Mouse (Mus musculus) kidney, embryonic 15.5 days (tissue): ENCODE measurements around the gene 4931406C07Rik. TPM values are rescaled to one million over a fixed set of nuclear protein-coding genes. Genes with fewer than 3 reads are reported as not detected.
"Not testable (repeated sequence)": the region's sequence is repeated elsewhere in the genome, so short reads cannot be mapped to it uniquely, and the experiment has no call there.

Source experiments
- ATAC-seq: fragments of 200-750 bp; cut with Nextera tagmentation; replicated peaks from 2 replicates; pipeline ENCODE4 v1.8.0; 2017; ENCODE audit warnings: moderate TSS enrichment; ENCODE audit not compliant: low FRiP score
- H3K27ac ChIP-seq: fragments of 300-500 bp; sonication (generic); 2 replicates; pipeline ENCODE4 v1.5.1; 2015; ENCODE audit warnings: mild to moderate bottlenecking, inconsistent platforms
- H3K27me3 ChIP-seq: fragments of 300-500 bp; sonication (generic); 2 replicates; pipeline ENCODE4 v1.6.1; 2015; ENCODE audit warnings: inconsistent platforms
- H3K36me3 ChIP-seq: fragments of 300-500 bp; sonication (generic); 2 replicates; pipeline ENCODE4 v1.6.1; 2015; ENCODE audit warnings: inconsistent platforms
- H3K4me1 ChIP-seq: fragments of 300-500 bp; sonication (generic); 2 replicates; pipeline ENCODE4 v1.6.1; 2015; ENCODE audit warnings: inconsistent platforms
- H3K4me2 ChIP-seq: fragments of 300-500 bp; sonication (generic); 2 replicates; pipeline ENCODE4 v1.6.1; 2015; ENCODE audit warnings: moderate library complexity, mild to moderate bottlenecking, inconsistent platforms
- H3K4me3 ChIP-seq: fragments of 300-500 bp; sonication (generic); replicated peaks from 2 replicates; pipeline ENCODE4 v1.5.1; 2015; ENCODE audit warnings: mild to moderate bottlenecking, inconsistent platforms
- H3K9ac ChIP-seq: fragments of 300-500 bp; sonication (generic); 2 replicates; pipeline ENCODE4 v1.6.1; 2015; ENCODE audit warnings: mild to moderate bottlenecking, inconsistent platforms
- H3K9me3 ChIP-seq: fragments of 300-500 bp; sonication (generic); replicated peaks from 2 replicates; pipeline ENCODE4 v1.6.1; 2016; ENCODE audit warnings: inconsistent platforms
- WGBS: fragments of 180-500 bp; shearing (Covaris S2); methylation state at CpG from one replicate; pipeline ENCODE4 v1.1.7; 2015; ENCODE audit warnings: mixed read lengths; 5-methylcytosine and 5-hydroxymethylcytosine counted together
- polyA plus RNA-seq: library from polyadenylated mRNA; unstranded; fragments of >200 nt; fragmentation: Nextera tagmentation; extraction: Ambion mirVana; gene quantifications from 2 replicates; pipeline ENCODE4 v1.2.1, GENCODE M21; 2015

Gene 4931406C07Rik
- polyA plus RNA-seq, 1 experiment from 2014 or later: 18.2 TPM

DNA sequence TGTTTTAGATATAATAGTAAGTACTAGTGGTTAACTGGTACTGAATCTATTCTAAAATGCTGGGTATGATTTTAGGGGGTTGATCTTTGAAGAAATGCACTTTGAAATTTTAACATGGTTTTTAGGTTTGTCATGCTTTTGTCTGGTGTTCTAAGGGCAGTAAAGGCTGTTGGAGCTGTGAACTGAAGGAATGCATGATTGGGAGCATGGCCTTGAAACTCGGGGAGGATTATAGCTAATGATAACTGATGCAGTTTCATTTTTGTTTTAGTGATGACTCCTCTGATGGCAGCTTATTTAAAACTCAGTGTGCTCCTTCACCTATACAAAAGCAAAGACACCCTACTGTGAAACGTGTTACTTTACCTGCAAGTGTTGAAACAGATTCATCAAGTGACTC, 2.0 kb upstream of the 4931406C07Rik start:
- no peaks in the 10 kb centered on the region for H3K9me3 ChIP-seq
- H3K9ac ChIP-seq: no peak overlapping the region
- H3K27ac ChIP-seq: no peak overlapping the region
- no peaks in the 10 kb centered on the region for H3K27me3 ChIP-seq
- peaks cover 30% of the 10 kb centered on the region for H3K4me1 ChIP-seq
- H3K4me3 ChIP-seq: peak overlapping the region; percentile 23; the same call in 1 of the 2 replicates
- peak overlapping the region; percentile 63 for H3K4me2 ChIP-seq
- H3K36me3 ChIP-seq: peaks cover 49% of the 10 kb centered on the region
- no peak for ATAC-seq
- 53% methylated on average over 2 of the region's 2 CpGs for WGBS

DNA sequence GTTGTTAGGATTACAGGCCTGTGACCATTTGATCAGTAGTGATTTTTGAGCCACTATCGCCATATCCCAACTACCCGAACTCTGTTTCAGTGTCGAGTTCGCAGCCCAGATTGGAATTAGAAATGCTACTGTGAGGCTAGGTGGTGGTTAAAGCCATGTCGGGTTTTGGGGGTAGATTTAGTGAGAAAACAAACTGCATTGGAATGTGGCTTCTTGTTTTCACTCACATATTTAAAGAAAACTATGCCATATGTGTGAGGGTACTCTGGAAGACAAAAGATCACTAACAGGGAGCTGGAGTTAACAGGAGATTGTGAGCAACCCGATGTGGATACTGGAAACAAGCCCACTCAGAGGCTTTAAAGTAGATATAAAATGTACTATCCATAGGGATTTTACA, 1.0 kb upstream of the 4931406C07Rik start:
- Histone ChIP-seq H3K4me1 (peaks cover 34% of the 10 kb centered on the region), H3K36me3 (peaks cover 40% of the 10 kb centered on the region), H3K9ac (peak overlapping the region; percentile 99), H3K27me3 (no peaks in the 10 kb centered on the region), H3K9me3 (no peaks in the 10 kb centered on the region), H3K4me3 (peak overlapping the region; percentile 97), H3K27ac (0 out of 2 replicates have a peak overlapping the region, but pooled peaks have one; percentile 19), H3K4me2 (peak overlapping the region; percentile 63)
- 6% methylated on average over 6 of the region's 6 CpGs for WGBS
- ATAC-seq: no peak

DNA sequence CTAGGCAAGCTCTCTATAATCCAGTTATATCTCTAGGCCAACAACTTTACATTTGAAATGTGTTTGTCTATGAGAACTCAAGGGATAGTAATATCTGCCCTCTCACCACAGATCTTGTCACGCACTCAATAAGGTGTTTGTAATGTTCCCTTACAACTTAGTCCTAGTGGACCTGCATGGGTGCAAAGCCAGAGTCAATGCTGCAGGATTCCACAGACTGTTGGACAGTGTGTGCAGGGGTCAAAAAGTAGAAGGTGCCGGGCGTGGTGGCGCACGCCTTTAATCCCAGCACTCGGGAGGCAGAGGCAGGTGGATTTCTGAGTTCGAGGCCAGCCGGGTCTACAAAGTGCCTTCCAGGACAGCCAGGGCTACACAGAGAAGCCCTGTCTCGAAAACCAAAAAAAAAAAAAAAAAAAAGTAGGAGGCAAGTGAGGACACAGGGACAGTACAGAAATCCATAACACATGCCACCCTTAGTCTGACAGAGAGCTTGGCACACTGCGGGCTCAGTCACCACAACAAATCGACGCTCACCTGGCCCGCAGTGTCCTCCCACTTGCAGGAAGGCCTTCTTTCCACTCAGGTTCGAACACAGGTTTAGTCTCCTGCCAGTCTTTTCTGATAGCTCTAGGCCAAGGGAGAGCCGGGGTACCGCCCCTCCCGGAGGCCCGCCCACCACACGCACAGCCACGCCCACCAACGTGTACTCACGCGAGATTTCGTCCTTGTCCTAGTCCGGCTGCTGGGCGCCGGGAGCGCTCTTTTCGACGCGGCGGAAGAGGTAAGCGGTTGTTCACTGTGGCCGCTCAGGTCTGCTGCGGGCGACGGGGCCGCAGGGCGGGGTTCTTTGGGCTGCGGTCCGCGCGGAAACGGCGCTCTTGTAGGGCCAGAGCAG, 498 bp downstream of the 4931406C07Rik start, which contains the start of gene Taf1d:
Gene Taf1d (plus strand): TSS at position 712 of the 895 bp plus-strand sequence.
- peaks cover 42% of the 10 kb centered on the region for H3K4me1 ChIP-seq
- no peaks in the 10 kb centered on the region for H3K27me3 ChIP-seq
- H3K4me3 ChIP-seq: peak within 1 kb of the TSS; percentile 97
- no peaks in the 10 kb centered on the region for H3K9me3 ChIP-seq
- H3K9ac ChIP-seq: peak within 1 kb of the TSS; percentile 99
- peaks cover 27% of the 10 kb centered on the region for H3K36me3 ChIP-seq
- WGBS: 12% methylated on average over 44 of the region's 45 CpGs
- peak; percentile 96 for ATAC-seq
- H3K27ac ChIP-seq: peak within 1 kb of the TSS; percentile 95
- H3K4me2 ChIP-seq: peak within 1 kb of the TSS; percentile 63

DNA sequence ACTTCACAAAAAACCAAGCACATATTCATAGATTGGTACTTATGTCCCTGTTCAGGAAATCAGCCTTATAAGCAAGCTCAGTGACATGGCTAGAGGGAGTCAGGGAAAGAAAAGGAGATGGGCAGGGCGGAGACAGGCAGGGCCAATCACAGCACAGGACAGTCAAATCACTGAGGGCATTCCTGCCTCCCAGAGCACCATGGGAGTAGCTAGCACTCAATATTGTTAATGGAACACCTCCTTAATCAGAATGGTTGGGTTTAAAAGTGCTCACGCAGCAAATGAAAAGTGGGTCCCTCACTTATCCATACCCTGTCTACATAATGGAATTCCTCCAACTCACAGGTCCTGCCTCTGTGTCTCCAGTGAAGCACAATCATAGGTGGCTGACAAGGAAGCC, 3.4 kb downstream of the 4931406C07Rik start:
- Histone ChIP-seq H3K4me3 (no peak overlapping the region), H3K36me3 (no peaks in the 10 kb centered on the region), H3K27me3 (no peaks in the 10 kb centered on the region), H3K4me2 (no peak overlapping the region), H3K4me1 (peaks cover 26% of the 10 kb centered on the region), H3K9ac (no peak overlapping the region), H3K27ac (no peak overlapping the region), H3K9me3 (no peaks in the 10 kb centered on the region)
- 72% methylated on average over 2 of the region's 2 CpGs for WGBS
- no peak for ATAC-seq

DNA sequence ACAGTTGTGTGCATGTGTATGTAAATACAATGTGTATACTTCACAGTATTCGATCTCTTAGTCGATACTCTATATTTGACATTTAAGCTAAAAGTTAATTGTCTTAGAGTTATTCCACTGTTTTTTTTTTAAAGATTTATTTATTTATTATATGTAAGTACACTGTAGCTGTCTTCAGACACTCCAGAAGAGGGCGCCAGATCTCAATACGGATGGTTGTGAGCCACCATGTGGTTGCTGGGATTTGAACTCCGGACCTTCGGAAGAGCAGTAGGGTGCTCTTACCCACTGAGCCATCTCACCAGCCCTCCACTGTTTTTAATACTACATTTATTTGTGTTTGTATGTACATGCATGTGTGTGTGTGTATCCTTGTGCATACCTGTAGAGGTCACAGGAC, 4.2 kb downstream of the 4931406C07Rik start:
- Histone ChIP-seq H3K27ac (peak overlapping the region; percentile 78; the same call in 1 of the 2 replicates), H3K4me1 (peaks cover 17% of the 10 kb centered on the region)
- 78% methylated on average over 6 of the region's 6 CpGs for whole genome bisulfite sequencing

DNA sequence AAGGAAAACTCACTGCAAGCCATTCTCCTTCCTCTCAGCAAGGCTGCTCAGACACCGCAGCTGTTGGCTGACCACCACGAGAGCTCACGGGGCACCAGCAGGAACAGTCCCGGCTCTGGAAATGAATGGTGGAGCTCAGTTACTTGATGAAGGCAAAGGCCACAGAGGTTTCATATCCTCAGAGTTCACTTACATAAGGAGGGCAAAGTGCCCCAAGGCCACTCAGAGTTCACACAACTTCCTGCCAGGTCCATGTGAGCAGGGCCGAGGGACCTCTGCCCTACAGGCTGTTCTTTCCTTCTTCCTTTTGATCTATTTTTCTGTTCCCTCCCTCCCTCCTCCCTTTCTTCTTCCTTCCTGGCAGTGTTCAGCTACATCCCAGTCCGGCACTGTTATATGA, 4.8 kb downstream of the 4931406C07Rik start:
- no peak overlapping the region for H3K9ac ChIP-seq
- H3K4me3 ChIP-seq: no peak overlapping the region
- H3K27me3 ChIP-seq: no peaks in the 10 kb centered on the region
- peak overlapping the region; percentile 78 for H3K27ac ChIP-seq
- 5% methylated on average over 6 of the region's 6 CpGs for WGBS
- peak overlapping the region; percentile 27 for H3K4me2 ChIP-seq
- peak; percentile 27; the same call in 1 of the 2 replicates for ATAC-seq
- H3K36me3 ChIP-seq: no peaks in the 10 kb centered on the region
- H3K9me3 ChIP-seq: no peaks in the 10 kb centered on the region
- H3K4me1 ChIP-seq: peaks cover 16% of the 10 kb centered on the region

More for the DNA sequence above, 4.2 kb downstream of the 4931406C07Rik start:
- H3K4me2 ChIP-seq, H3K36me3 ChIP-seq, H3K4me3 ChIP-seq, ATAC-seq, H3K9ac ChIP-seq, H3K9me3 ChIP-seq, H3K27me3 ChIP-seq: not testable (repeated sequence)

DNA sequence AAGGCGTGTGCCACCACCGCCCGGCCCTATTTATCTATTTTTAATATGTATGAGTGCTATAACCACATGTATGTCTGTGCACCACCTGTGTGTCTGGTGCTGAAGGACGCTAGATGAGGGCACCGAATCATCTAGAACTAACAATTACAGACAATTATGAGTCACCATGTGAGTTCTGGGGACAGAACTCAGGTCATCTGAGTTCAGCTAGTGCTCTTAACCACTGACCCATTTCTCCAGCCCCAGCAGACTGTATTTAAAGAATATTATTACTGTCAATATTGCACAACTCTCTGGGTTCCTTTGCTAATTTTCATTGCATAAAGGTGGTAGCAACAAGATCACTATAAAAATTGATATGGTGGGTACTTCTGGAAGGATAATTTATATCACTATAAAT, 6.2 kb downstream of the 4931406C07Rik start:
- Histone ChIP-seq H3K27ac (no peak overlapping the region), H3K9me3 (no peaks in the 10 kb centered on the region), H3K4me1 (peaks cover 11% of the 10 kb centered on the region), H3K4me3 (no peak overlapping the region), H3K4me2 (no peak overlapping the region), H3K36me3 (no peaks in the 10 kb centered on the region), H3K9ac (no peak overlapping the region), H3K27me3 (no peaks in the 10 kb centered on the region)
- WGBS: 92% methylated on average over 5 of the region's 5 CpGs
- no peak for ATAC-seq

DNA sequence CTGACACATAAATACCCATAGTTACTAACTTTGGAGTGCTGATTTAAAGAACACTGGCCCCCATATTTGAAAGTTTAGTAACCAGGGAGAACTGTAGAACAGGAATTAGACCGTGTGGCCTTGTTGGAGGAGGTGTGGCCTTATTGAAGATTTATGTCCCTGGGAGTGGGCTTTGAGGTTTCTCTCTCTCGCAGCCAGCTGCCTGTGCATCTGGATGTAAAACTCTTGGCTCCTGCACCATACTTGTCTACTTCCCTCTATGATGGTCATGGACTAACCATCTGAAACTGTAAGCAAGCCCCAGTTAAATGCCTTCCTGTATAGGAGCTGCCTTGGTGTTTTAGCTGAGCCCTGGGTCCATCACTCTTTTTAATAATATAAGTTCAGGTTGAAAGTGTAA, 7.8 kb downstream of the 4931406C07Rik start:
- no peak overlapping the region for H3K27ac ChIP-seq
- no peaks in the 10 kb centered on the region for H3K27me3 ChIP-seq
- ATAC-seq: no peak
- H3K4me1 ChIP-seq: peaks cover 11% of the 10 kb centered on the region
- 0 out of 2 replicates have a peak, but pooled peaks cover 4% of the 10 kb centered on the region for H3K36me3 ChIP-seq
- no peak overlapping the region for H3K4me2 ChIP-seq
- no peak overlapping the region for H3K4me3 ChIP-seq
- 7% methylated on average over 2 of the region's 2 CpGs for WGBS
- H3K9ac ChIP-seq: no peak overlapping the region
- H3K9me3 ChIP-seq: no peaks in the 10 kb centered on the region

DNA sequence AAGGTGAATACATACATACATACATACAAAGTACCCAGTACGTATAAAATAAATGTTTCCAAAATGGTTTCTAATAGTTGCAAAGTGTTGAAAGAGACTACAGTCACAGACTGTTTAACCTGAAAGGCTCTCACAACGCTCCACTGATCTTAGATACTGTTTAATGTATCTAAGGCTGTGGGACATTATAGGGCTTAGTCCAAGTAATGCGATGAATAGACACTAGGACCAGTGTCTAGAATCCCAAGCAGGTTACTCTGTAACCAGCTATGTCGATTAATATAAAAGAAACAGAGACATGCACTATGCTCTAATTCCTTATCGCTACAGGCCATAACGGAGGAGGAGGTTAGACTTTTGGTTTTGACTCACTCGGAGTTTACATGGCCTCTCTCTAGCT, 9.1 kb downstream of the 4931406C07Rik start:
- Histone ChIP-seq H3K4me3 (no peak overlapping the region), H3K4me2 (no peak overlapping the region), H3K27ac (peak overlapping the region; percentile 45), H3K36me3 (peaks cover 9% of the 10 kb centered on the region), H3K4me1 (peaks cover 8% of the 10 kb centered on the region), H3K9ac (no peak overlapping the region), H3K27me3 (no peaks in the 10 kb centered on the region), H3K9me3 (no peaks in the 10 kb centered on the region)
- peak; percentile 79 for ATAC-seq
- WGBS: 68% methylated on average over 7 of the region's 7 CpGs

DNA sequence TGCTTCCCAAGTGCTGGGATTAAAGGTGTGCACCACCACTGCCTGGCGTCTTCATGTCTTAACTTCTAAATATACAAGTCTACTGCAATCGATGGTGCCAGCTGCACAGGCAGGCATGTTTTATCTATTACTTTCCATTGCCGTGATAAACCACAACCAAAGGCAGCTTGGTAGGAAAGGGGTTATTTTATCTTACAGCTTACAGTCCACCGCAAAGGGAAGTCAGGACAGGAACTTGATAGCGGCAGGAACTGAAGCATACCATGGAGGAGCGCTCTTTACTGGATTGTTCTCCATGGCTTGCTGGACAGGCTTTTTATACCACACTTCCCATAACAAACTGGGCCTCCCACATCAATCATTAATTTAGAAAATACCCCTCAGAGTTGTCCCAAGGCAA, 17.0 kb downstream of the 4931406C07Rik start:
- no peaks in the 10 kb centered on the region for H3K27me3 ChIP-seq
- no peak for ATAC-seq
- H3K4me3 ChIP-seq: no peak overlapping the region
- H3K4me2 ChIP-seq: no peak overlapping the region
- H3K4me1 ChIP-seq: no peaks in the 10 kb centered on the region
- no peak overlapping the region for H3K9ac ChIP-seq
- WGBS: 77% methylated on average over 6 of the region's 6 CpGs
- H3K9me3 ChIP-seq: no peaks in the 10 kb centered on the region
- no peak overlapping the region for H3K27ac ChIP-seq
- peaks cover 28% of the 10 kb centered on the region for H3K36me3 ChIP-seq

DNA sequence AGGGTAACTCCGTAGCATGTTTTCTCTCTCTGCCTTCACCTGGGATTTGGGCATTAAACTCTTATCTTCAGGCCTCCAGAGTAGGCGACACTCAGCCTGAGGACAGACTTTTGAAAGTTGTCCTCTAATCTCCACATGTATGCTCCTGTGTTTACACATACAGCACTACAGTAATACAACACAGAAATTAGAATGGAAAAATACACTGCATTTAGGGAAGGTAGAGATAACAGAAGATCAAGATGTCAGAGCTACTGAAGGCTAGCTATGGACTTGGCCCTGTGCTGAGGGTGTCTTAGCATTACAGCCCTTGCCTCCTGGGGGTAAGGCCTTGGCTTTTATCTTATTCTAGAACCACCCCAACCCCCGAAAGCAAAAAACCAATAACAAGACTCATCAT, 17.8 kb downstream of the 4931406C07Rik start:
- Histone ChIP-seq H3K27ac (no peak overlapping the region), H3K4me3 (no peak overlapping the region), H3K36me3 (peaks cover 32% of the 10 kb centered on the region), H3K9me3 (no peaks in the 10 kb centered on the region), H3K4me2 (no peak overlapping the region), H3K4me1 (no peaks in the 10 kb centered on the region), H3K27me3 (no peaks in the 10 kb centered on the region), H3K9ac (no peak overlapping the region)
- no peak for ATAC-seq
- 89% methylated on average over 3 of the region's 3 CpGs for WGBS

DNA sequence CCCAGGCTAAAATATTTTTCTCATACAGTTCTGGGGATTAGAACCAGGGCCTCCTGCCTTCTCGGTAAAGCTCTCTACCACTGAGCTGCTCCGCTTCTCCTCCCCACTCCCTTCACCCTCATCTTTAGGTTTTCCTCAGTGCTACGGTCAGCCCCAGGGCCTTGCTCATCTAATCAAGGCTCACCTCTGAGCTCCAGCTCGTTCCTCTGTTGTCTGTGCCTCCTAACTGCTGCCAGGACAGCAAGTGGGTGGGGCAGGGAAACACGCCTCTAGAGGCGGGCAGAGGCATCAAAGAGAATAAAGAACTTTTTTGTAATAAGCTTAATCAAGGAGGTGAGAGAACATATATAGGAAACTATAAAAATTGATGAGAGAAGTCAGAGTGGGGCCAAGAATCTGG, 18.4 kb downstream of the 4931406C07Rik start:
- Histone ChIP-seq H3K9me3 (no peaks in the 10 kb centered on the region), H3K9ac (no peak overlapping the region), H3K36me3 (peaks cover 30% of the 10 kb centered on the region), H3K4me2 (no peak overlapping the region), H3K27ac (no peak overlapping the region), H3K4me3 (no peak overlapping the region), H3K4me1 (no peaks in the 10 kb centered on the region), H3K27me3 (no peaks in the 10 kb centered on the region)
- ATAC-seq: no peak
- WGBS: 74% methylated on average over 6 of the region's 6 CpGs
